Mouse (Mus musculus): Measurements from ENCODE around the gene Slc22a22.
"Not testable (repeated sequence)": the region's sequence is repeated elsewhere in the genome, so short reads cannot be mapped to it uniquely, and the experiment has no call there.

Gene Slc22a22

GRCm38 (mm10) chr15:57380381-57380780 lies 97.0 kb downstream of the Slc22a22 start:
- DNase-seq (ENCODE audit: low spot score) = no peak

GRCm38 (mm10) chr15:57366446-57366845 lies 111.0 kb downstream of the Slc22a22 start:
- DNase-seq (ENCODE audit: low spot score) = no peak

GRCm38 (mm10) chr15:57355278-57355677 lies 122.1 kb downstream of the Slc22a22 start:
- no peak for DNase-seq (ENCODE audit: low spot score)

GRCm38 (mm10) chr15:57340499-57340898 lies 136.9 kb downstream of the Slc22a22 start:
- no peak for DNase-seq (ENCODE audit: low spot score)

GRCm38 (mm10) chr15:57331326-57331725 lies 146.1 kb downstream of the Slc22a22 start:
- DNase-seq (ENCODE audit: low spot score) = no peak

- DNase-seq (ENCODE audit: low spot score) = no peak
Measured at GRCm38 (mm10) chr15:57318001-57318400, 159.4 kb downstream of the Slc22a22 start.

GRCm38 (mm10) chr15:57316486-57316885 lies 160.9 kb downstream of the Slc22a22 start:
- no peak for DNase-seq (ENCODE audit: low spot score)

GRCm38 (mm10) chr15:57302710-57303109 lies 174.7 kb downstream of the Slc22a22 start:
- no peak for DNase-seq (ENCODE audit: low spot score)

GRCm38 (mm10) chr15:57278505-57278904 lies 198.9 kb downstream of the Slc22a22 start:
- no peak for DNase-seq (ENCODE audit: low spot score)

- DNase-seq (ENCODE audit: low spot score) = no peak
Measured at GRCm38 (mm10) chr15:57276411-57276810, 201.0 kb downstream of the Slc22a22 start.

GRCm38 (mm10) chr15:57240061-57240460 lies 237.4 kb downstream of the Slc22a22 start:
- not testable (repeated sequence) for DNase-seq (ENCODE audit: low spot score)

- DNase-seq (ENCODE audit: low spot score) = no peak
Measured at GRCm38 (mm10) chr15:57230439-57230838, 247.0 kb downstream of the Slc22a22 start.

GRCm38 (mm10) chr15:57205315-57205714 lies 272.1 kb downstream of the Slc22a22 start:
- no peak for DNase-seq (ENCODE audit: low spot score)

- DNase-seq (ENCODE audit: low spot score) = no peak
Measured at GRCm38 (mm10) chr15:57204444-57204930, 272.9 kb downstream of the Slc22a22 start.
